Mouse (Mus musculus) stomach, postnatal 0 days (tissue): ENCODE results near the gene Myo5c.

Experiments
- CTCF ChIP-seq: IDR thresholded peaks from 2 replicates; pipeline ENCODE4 v1.5.1; 2016; ENCODE audit warnings: antibody characterized with exemption, low read depth, mild to moderate bottlenecking, moderate library complexity
- EP300 ChIP-seq: optimal IDR thresholded peaks from 2 replicates; pipeline ENCODE3; 2016; ENCODE audit warnings: antibody characterized with exemption

DNA sequence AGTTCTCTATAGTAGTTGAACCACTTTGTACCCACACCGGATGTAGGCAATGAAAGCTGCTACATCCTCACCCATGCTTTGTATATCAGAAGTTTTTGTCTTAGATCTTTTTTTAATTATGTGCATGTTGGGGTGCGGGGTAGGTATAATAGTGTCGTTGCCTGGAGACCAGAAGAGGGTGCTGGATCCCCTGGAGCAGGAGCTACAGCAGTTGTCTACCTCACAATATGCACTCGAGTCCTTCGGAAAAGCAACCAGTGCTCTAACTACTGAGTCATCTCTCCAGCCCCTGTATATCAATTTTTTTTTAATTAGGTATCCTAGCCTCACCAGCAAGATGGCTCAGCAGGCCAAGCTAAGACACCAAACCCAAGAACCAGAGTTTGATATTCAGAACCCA lies 75.2 kb downstream of the Myo5c start:
- TF ChIP-seq CTCF (no peak), EP300 (no peak)
